Mouse (Mus musculus) cortical plate, adult 2 months (tissue): Measurements from ENCODE around the gene Tmem100.

Experiments
- CTCF ChIP-seq: fragments of 200-500 bp; IDR thresholded peaks from 2 replicates; pipeline ENCODE4 v1.5.1; 2011; ENCODE audit warnings: mild to moderate bottlenecking, control low read depth, low read length; ENCODE audit not compliant: insufficient read depth; ENCODE audit errors: extremely low read depth
- POLR2A ChIP-seq: fragments of 200-500 bp; IDR thresholded peaks from 2 replicates; pipeline ENCODE4 v1.6.1; 2011; ENCODE audit warnings: mild to moderate bottlenecking, low read length, control low read depth; ENCODE audit not compliant: insufficient read depth; ENCODE audit errors: extremely low read depth

DNA sequence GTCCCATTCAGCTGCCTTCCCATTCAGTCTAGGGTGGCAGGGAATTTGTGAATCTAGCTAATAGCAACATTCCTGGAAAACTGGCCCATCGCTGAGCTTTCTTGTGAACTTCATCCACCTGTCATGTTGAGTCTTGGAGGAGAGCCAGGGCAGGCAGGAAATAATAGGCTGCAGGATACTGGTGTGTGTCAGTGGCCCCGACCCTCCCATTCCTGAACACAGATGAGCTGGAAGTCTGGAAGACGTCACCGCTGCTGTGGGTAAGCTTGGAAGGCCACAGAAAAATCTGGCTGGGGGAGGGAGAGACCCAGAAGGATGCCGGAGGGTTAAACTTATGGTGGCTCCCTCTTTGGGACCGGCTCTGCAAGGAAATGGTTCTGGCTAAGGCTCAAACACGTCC is 24.3 kb downstream of the Tmem100 start:
- TF ChIP-seq CTCF (no peak), POLR2A (no peak)
